Mouse (Mus musculus) adrenal gland, adult 18-20 months (tissue): ENCODE results near the gene Rab25. TPM values are rescaled to one million over a fixed set of nuclear protein-coding genes. Genes with fewer than 3 reads are reported as not detected.
A peak's percentile ranks its signal among the peaks of the same experiment; 100 is the strongest.

Experiments
- DNase-seq, 2 experiments: peaks; one replicate each; pipeline ENCODE4 v3.0.0; 2021 to 2022; ENCODE audit warnings: low spot score in 2 of 2
- total RNA-seq, 2 experiments: library from RNA; stranded (reverse); gene quantifications; 1 replicate in 1 of 2; 2 replicates in 1 of 2; pipeline ENCODE4 v1.2.3; 2021

The Rab25 gene
- total RNA-seq, 2 experiments from 2014 or later, result not detected

GRCm38 (mm10) chr3:88509250-88509649 is 38.9 kb downstream of the Rab25 start:
- DNase-seq, result no peak

DNA sequence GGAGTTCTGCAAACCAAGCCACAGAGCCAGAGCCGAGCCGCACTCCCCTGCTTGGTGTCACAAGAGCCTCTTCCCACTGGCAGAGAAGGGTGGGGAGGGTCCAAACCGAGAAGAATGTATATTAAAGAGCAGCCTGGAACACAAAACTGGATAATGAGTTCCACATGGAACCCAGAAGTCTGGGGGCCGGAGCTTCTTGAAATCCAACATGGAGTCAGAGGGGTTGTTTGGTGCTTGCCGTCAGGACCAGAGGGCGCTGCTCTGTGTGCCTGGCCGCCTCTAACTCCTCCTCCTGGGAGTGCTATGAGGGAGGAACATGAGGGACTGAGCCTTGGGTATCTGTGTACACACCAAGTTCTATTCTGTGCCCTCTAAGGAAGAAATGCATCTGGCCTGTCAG is 42.3 kb downstream of the Rab25 start:
- no peak for DNase-seq

- DNase-seq, result no peak
Observed at GRCm38 (mm10) chr3:88505081-88505480, 43.0 kb downstream of the Rab25 start.

GRCm38 (mm10) chr3:88503881-88504746 is 44.0 kb downstream of the Rab25 start:
- no peak for DNase-seq

- no peak for DNase-seq
Observed at GRCm38 (mm10) chr3:88503505-88503863, 44.6 kb downstream of the Rab25 start.

GRCm38 (mm10) chr3:88502641-88503504 is 45.2 kb downstream of the Rab25 start:
- DNase-seq, result peak; percentile 93 to 94

- DNase-seq, result no peak
Observed at GRCm38 (mm10) chr3:88502031-88502571, 46.0 kb downstream of the Rab25 start.

- DNase-seq, result no peak
Observed at GRCm38 (mm10) chr3:88501366-88502030, 46.6 kb downstream of the Rab25 start.

DNA sequence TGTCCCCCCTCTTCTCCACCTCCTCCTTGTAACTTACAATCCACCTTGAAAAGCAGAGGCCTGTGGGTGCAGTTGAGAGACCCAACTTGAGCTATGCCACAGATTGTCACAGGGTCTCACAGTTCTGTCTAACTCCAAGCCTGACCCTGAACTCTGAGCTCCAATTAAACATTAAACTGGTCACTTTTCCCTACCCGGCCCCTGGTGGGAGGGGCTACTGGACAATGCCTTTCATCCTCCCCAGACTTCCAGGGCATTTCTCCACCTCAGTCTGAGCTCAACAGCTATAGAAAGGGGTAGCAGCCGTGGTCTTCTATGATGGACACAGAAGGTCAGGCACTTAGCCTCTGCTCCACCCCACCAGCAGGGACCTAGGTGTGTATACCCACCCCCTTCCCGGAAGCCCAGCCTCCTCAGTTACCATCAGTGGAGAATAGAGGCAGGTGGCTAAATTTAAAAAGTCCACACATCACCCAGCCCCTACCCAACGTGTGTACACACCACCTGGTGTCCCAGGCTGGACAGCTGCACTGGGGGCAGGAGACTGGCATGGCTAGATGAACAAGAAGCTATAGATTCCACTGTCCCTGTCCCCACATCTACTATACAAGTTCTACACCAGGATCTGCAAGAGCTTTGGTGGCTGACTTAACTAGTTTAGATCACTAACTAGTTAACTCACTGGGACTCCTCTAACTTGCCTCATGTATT is 47.3 kb downstream of the Rab25 start:
- no peak for DNase-seq

DNA sequence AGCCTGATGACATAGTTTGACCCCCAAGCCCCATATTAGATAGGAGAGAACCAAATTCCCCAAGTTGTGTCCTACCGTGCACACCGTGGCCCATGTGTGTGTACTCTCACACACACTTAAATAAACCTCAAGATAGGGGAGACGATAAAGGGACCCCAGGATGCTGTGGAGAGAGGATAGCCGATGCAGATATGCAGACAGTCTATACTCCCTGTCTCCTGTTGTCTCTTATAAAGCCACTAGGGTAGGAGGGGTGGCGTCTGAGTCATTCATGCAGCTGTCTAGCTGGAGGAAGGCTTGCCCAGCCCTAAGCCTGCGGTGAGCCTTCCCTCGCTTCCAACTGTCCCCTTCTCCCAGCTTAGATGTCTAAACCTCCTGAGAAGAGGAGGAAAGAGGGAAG is 48.0 kb downstream of the Rab25 start:
- no peak for DNase-seq

- DNase-seq, result no peak
Observed at GRCm38 (mm10) chr3:88499580-88499979, 48.5 kb downstream of the Rab25 start.

GRCm38 (mm10) chr3:88495741-88496415 is 52.2 kb downstream of the Rab25 start:
- DNase-seq, result no peak

DNA sequence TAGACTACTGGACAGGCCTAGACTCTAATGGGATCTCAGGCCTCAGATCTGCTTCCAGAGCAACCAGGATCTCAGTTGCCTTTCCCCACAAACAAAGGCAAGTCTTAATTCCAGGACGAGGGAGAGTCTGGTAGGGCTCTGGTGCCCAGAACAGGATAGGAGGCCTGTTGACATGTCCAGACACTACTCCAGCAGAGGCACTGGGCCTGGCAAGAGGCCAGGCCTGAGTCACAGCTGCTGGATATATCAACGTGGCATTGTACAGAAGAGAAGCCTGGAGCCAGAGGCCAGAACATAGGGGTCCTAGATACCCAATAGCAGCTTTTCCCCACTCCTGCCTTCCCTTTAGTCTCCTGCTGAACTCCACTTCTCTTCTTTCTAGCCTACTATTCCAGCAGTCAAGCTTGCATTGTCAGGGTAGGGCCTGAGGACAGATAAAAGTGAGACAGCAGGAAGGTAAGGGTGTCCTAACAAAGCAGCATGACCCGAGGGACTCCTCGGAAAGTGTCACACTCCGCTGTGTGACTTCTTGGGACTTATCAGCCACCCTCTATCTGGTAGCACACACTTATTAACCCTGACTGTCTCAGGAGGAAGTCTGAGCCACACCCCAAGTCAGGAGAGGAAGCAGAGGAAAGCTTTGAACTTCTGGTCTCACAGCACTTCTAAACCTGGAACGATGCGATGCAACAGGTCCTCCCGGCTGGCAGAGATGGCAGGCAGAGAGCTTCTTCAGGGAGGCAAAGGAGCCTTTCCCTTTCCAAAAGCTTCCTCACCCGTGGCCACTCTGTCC is 53.1 kb downstream of the Rab25 start:
- DNase-seq, result peak; percentile 71 to 76

- no peak for DNase-seq
Observed at GRCm38 (mm10) chr3:88493706-88494582, 54.2 kb downstream of the Rab25 start.
